ENCODE assay signal across 1 mouse cellular context in the genomic region with DNA sequence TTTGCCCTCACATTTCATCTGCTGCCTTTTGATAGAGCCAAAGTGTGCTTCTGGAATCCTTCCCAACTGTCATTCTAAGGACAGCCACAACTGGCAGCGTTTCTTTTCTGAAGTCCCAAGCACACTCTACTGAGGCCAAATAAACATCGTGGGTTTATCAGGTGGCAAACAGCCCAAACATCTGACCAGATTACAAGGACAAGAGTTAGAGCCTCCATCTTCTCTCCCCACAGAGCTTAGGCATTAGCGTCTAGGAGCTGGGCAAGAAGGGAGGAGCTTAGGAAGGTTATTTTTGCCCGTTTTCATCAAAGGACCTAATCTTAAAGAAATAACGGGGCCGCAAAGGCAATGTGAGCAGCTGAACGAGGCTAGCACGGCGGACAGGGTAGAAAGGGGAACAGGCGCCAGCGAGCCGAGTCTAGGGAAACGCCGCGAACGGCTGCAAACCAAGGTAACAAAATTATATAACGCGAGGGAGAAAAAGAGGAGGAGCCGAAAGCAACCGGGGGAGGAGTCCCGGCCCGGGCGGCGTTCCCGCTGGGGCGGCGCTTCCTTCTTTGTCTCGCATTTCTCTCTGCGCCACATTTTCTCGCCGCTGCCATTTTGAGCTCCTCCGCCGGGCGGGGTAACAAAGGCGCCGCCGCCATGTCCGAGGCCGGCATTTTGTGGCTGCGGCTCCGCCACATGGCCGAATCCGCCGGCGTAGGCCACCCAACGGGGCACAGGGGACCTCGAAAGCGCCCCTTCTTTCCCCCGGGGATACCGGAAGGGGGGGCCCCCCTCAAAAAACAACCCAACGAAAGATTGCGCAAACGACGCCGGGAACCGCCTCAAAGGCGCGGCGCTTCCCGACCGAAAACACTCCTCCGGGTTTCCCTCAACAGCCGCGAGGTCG.
TF ChIP-seq lines count a peak whose summit lies in the region.

No protein-coding gene starts in this region.

TF ChIP-seq in CH12.LX, 34 proteins besides CTCF, POLR2A, EP300 and RAD21:
- no peak for TF ChIP-seq ZC3H11A (IDR thresholded peaks at IDR 0.05; ENCODE audit: low read depth, low read length)
- no peak for TF ChIP-seq E2F4 (IDR thresholded peaks at IDR 0.05; ENCODE audit: insufficient replicate concordance, low read depth, low read length)
- TF ChIP-seq ELF1 (IDR thresholded peaks at IDR 0.05; ENCODE audit: low read depth, low read length), result peak; percentile 82
- TF ChIP-seq GABPA (IDR thresholded peaks at IDR 0.05; ENCODE audit: insufficient replicate concordance, low read depth, low read length), result no peak
- no peak for TF ChIP-seq BHLHE40 (IDR thresholded peaks at IDR 0.05; ENCODE audit: low read depth, low read length)
- TF ChIP-seq IRF4 (IDR thresholded peaks at IDR 0.05; ENCODE audit: low read depth, low read length), result no peak; the same call in 1 of the 2 replicates
- no peak for TF ChIP-seq JUND (conservative IDR thresholded peaks at IDR 0.05; ENCODE audit: low read depth, low read length)
- TF ChIP-seq CHD1 (IDR thresholded peaks at IDR 0.05; ENCODE audit: low read depth, low read length), result no peak; the same call in 1 of the 2 replicates
- no peak for TF ChIP-seq MAFK (IDR thresholded peaks at IDR 0.05; ENCODE audit: insufficient replicate concordance, low read length)
- no peak for TF ChIP-seq ZNF384 (IDR thresholded peaks at IDR 0.05; ENCODE audit: low read depth, low read length)
- TF ChIP-seq HCFC1 (IDR thresholded peaks at IDR 0.05; ENCODE audit: low read depth, low read length), result peak; percentile 66; the same call in 1 of the 2 replicates
- TF ChIP-seq ZKSCAN1 (IDR thresholded peaks at IDR 0.05; ENCODE audit: borderline replicate concordance, low read depth, low read length), result no peak
- TF ChIP-seq CHD2 (IDR thresholded peaks at IDR 0.05; ENCODE audit: low read length), result no peak
- no peak; the same call in 1 of the 2 replicates for TF ChIP-seq NELFE (IDR thresholded peaks at IDR 0.05; ENCODE audit: low read depth, low read length)
- peak; percentile 87 for TF ChIP-seq TCF12 (IDR thresholded peaks at IDR 0.05; ENCODE audit: low read depth, low read length)
- TF ChIP-seq USF1 (IDR thresholded peaks at IDR 0.05; ENCODE audit: low read depth, low read length), result no peak
- no peak for TF ChIP-seq JUN (IDR thresholded peaks at IDR 0.05; ENCODE audit: insufficient read depth, low read depth, low read length)
- TF ChIP-seq MAX (IDR thresholded peaks at IDR 0.05; ENCODE audit: low read length), result no peak; the same call in 1 of the 2 replicates
- peak; percentile 76 for TF ChIP-seq NRF1 (IDR thresholded peaks at IDR 0.05; ENCODE audit: low read depth, low read length)
- TF ChIP-seq RCOR1 (conservative IDR thresholded peaks at IDR 0.05; ENCODE audit: low read depth, low read length), result no peak
- no peak; the same call in 1 of the 2 replicates for TF ChIP-seq MEF2A (IDR thresholded peaks at IDR 0.05; ENCODE audit: borderline replicate concordance, low read depth, low read length)
- TF ChIP-seq MYC (IDR thresholded peaks at IDR 0.05; ENCODE audit: low read depth, low read length), result peak; percentile 64; the same call in 1 of the 2 replicates
- TF ChIP-seq MXI1 (IDR thresholded peaks at IDR 0.05; ENCODE audit: low read depth, low read length), result peak; percentile 41
- 0 out of 2 replicates have a peak, but pooled peaks have one; percentile 6 for TF ChIP-seq ZMIZ1 (IDR thresholded peaks at IDR 0.05; ENCODE audit: low read depth, low read length)
- no peak for TF ChIP-seq UBTF (IDR thresholded peaks at IDR 0.05; ENCODE audit: low read depth, low read length)
- TF ChIP-seq MAZ (IDR thresholded peaks at IDR 0.05; ENCODE audit: low read depth, low read length), result no peak
- no peak for TF ChIP-seq SMC3 (IDR thresholded peaks at IDR 0.05; ENCODE audit: low read depth, low read length)
- TF ChIP-seq POLR2AphosphoS2 (IDR thresholded peaks at IDR 0.05; ENCODE audit: low read depth, low read length), result peak; percentile 66; the same call in 1 of the 2 replicates
- TF ChIP-seq SIN3A (IDR thresholded peaks at IDR 0.05; ENCODE audit: low read length), result no peak; the same call in 1 of the 2 replicates
- TF ChIP-seq KAT2A (IDR thresholded peaks at IDR 0.05; ENCODE audit: insufficient replicate concordance, low read length), result no peak
- no peak for TF ChIP-seq PAX5 (IDR thresholded peaks at IDR 0.05; ENCODE audit: low read length)
- TF ChIP-seq USF2 (conservative IDR thresholded peaks at IDR 0.05; ENCODE audit: low read depth, low read length), result no peak
- peak; percentile 81 for TF ChIP-seq TBP (conservative IDR thresholded peaks at IDR 0.05; ENCODE audit: low read depth, low read length)
- TF ChIP-seq ETS1 (conservative IDR thresholded peaks at IDR 0.05; ENCODE audit: low read depth, low read length), result no peak
